Mouse (Mus musculus): ENCODE results near the gene Trappc12. TPM values are rescaled to one million over a fixed set of nuclear protein-coding genes. Genes with fewer than 3 reads are reported as not detected.

Gene Trappc12
- polyA plus RNA-seq, 1 experiment, result 31.4 TPM

GRCm38 (mm10) chr12:28699656-28700055 is 50.6 kb downstream of the Trappc12 start:
- H3K4me3 ChIP-seq, result no peak overlapping the region
- H3K27me3 ChIP-seq (ENCODE audit: control insufficient read depth, insufficient read depth, insufficient read length), result no peaks in the 10 kb centered on the region
- peaks cover 1% of the 10 kb centered on the region for H3K36me3 ChIP-seq (ENCODE audit: control insufficient read depth, insufficient read depth)
- TF ChIP-seq MAX (IDR thresholded peaks at IDR 0.05; ENCODE audit: low read depth) (no peak), SRF (IDR thresholded peaks at IDR 0.05; ENCODE audit: control insufficient read depth, insufficient read length, low read depth) (no peak)
- no peak overlapping the region for H3K4me2 ChIP-seq (ENCODE audit: low read depth)
- no peaks in the 10 kb centered on the region for H3K79me2 ChIP-seq (ENCODE audit: control insufficient read depth, insufficient read depth)
- no peak overlapping the region for H3ac ChIP-seq (ENCODE audit: control insufficient read depth, insufficient read length)

GRCm38 (mm10) chr12:28699086-28699485 is 51.2 kb downstream of the Trappc12 start:
- no peak overlapping the region for H3K4me3 ChIP-seq
- H3K27me3 ChIP-seq (ENCODE audit: control insufficient read depth, insufficient read depth, insufficient read length), result no peaks in the 10 kb centered on the region
- no peaks in the 10 kb centered on the region for H3K79me2 ChIP-seq (ENCODE audit: control insufficient read depth, insufficient read depth)
- peaks cover 5% of the 10 kb centered on the region for H3K36me3 ChIP-seq (ENCODE audit: control insufficient read depth, insufficient read depth)
- H3K4me2 ChIP-seq (ENCODE audit: low read depth), result no peak overlapping the region
- no peak overlapping the region for H3ac ChIP-seq (ENCODE audit: control insufficient read depth, insufficient read length)
- TF ChIP-seq MYOG (IDR thresholded peaks at IDR 0.05; ENCODE audit: control insufficient read depth in 1 of 3, insufficient read depth in 1 of 3, insufficient read length in 2 of 3, low read depth in 2 of 3) (no peak), MYOD1 (IDR thresholded peaks at IDR 0.05; ENCODE audit: control insufficient read depth in 1 of 3, insufficient read length in 2 of 3, low read depth in 2 of 3) (no peak), REST (IDR thresholded peaks at IDR 0.05; ENCODE audit: insufficient read depth, insufficient read length) (no peak), CEBPB (IDR thresholded peaks at IDR 0.05; ENCODE audit: insufficient read depth, poor library complexity, severe bottlenecking) (no peak), TCF3 (IDR thresholded peaks at IDR 0.05; ENCODE audit: insufficient read length, low read depth) (no peak), POLR2AphosphoS2 (IDR thresholded peaks at IDR 0.05; ENCODE audit: insufficient read length, low read depth) (no peak), POLR2A (IDR thresholded peaks at IDR 0.05; ENCODE audit: insufficient read length, low read depth) (no peak), MAX (IDR thresholded peaks at IDR 0.05; ENCODE audit: low read depth) (no peak), SRF (IDR thresholded peaks at IDR 0.05; ENCODE audit: control insufficient read depth, insufficient read length, low read depth) (no peak), E2F4 (IDR thresholded peaks at IDR 0.05; ENCODE audit: insufficient read depth) (no peak), TCF12 (IDR thresholded peaks at IDR 0.05; ENCODE audit: insufficient read depth, poor library complexity, severe bottlenecking) (no peak), USF1 (IDR thresholded peaks at IDR 0.05; ENCODE audit: low read depth) (no peak)

GRCm38 (mm10) chr12:28697821-28698595 is 52.3 kb downstream of the Trappc12 start:
- H3K27me3 ChIP-seq (ENCODE audit: control insufficient read depth, insufficient read depth, insufficient read length), result no peaks in the 10 kb centered on the region
- H3K4me2 ChIP-seq (ENCODE audit: low read depth), result no peak overlapping the region
- H3K36me3 ChIP-seq (ENCODE audit: control insufficient read depth, insufficient read depth), result peaks cover 5% of the 10 kb centered on the region
- H3K79me2 ChIP-seq (ENCODE audit: control insufficient read depth, insufficient read depth), result no peaks in the 10 kb centered on the region
- no peak overlapping the region for H3K4me3 ChIP-seq
- no peak overlapping the region for H3ac ChIP-seq (ENCODE audit: control insufficient read depth, insufficient read length)
- TF ChIP-seq POLR2A (IDR thresholded peaks at IDR 0.05; ENCODE audit: insufficient read length, low read depth) (no peak), POLR2AphosphoS2 (IDR thresholded peaks at IDR 0.05; ENCODE audit: insufficient read length, low read depth) (peak; percentile 41)

GRCm38 (mm10) chr12:28694776-28695175 is 55.5 kb downstream of the Trappc12 start:
- H3K79me2 ChIP-seq (ENCODE audit: control insufficient read depth, insufficient read depth), result no peaks in the 10 kb centered on the region
- TF ChIP-seq POLR2A (IDR thresholded peaks at IDR 0.05; ENCODE audit: insufficient read length, low read depth) (no peak), MYOG (IDR thresholded peaks at IDR 0.05; ENCODE audit: control insufficient read depth in 1 of 3, insufficient read depth in 1 of 3, insufficient read length in 2 of 3, low read depth in 2 of 3) (no peak), REST (IDR thresholded peaks at IDR 0.05; ENCODE audit: insufficient read depth, insufficient read length) (no peak), CEBPB (IDR thresholded peaks at IDR 0.05; ENCODE audit: insufficient read depth, poor library complexity, severe bottlenecking) (no peak), USF1 (IDR thresholded peaks at IDR 0.05; ENCODE audit: low read depth) (no peak), MYOD1 (IDR thresholded peaks at IDR 0.05; ENCODE audit: control insufficient read depth in 1 of 3, insufficient read length in 2 of 3, low read depth in 2 of 3) (no peak), E2F4 (IDR thresholded peaks at IDR 0.05; ENCODE audit: insufficient read depth) (no peak), POLR2AphosphoS2 (IDR thresholded peaks at IDR 0.05; ENCODE audit: insufficient read length, low read depth) (no peak)
- peaks cover 5% of the 10 kb centered on the region for H3K36me3 ChIP-seq (ENCODE audit: control insufficient read depth, insufficient read depth)
- H3K4me3 ChIP-seq, result no peak overlapping the region
- no peak overlapping the region for H3ac ChIP-seq (ENCODE audit: control insufficient read depth, insufficient read length)
- H3K27me3 ChIP-seq (ENCODE audit: control insufficient read depth, insufficient read depth, insufficient read length), result no peaks in the 10 kb centered on the region
- no peak overlapping the region for H3K4me2 ChIP-seq (ENCODE audit: low read depth)

GRCm38 (mm10) chr12:28694231-28694630 is 56.0 kb downstream of the Trappc12 start:
- H3K79me2 ChIP-seq (ENCODE audit: control insufficient read depth, insufficient read depth), result no peaks in the 10 kb centered on the region
- no peaks in the 10 kb centered on the region for H3K27me3 ChIP-seq (ENCODE audit: control insufficient read depth, insufficient read depth, insufficient read length)
- H3K4me2 ChIP-seq (ENCODE audit: low read depth), result no peak overlapping the region
- H3K36me3 ChIP-seq (ENCODE audit: control insufficient read depth, insufficient read depth), result peaks cover 5% of the 10 kb centered on the region
- no peak for TF ChIP-seq POLR2A (IDR thresholded peaks at IDR 0.05; ENCODE audit: insufficient read length, low read depth)
- no peak for TF ChIP-seq MAX (IDR thresholded peaks at IDR 0.05; ENCODE audit: low read depth)
- TF ChIP-seq POLR2AphosphoS2 (IDR thresholded peaks at IDR 0.05; ENCODE audit: insufficient read length, low read depth), result no peak
- TF ChIP-seq E2F4 (IDR thresholded peaks at IDR 0.05; ENCODE audit: insufficient read depth), result no peak
- TF ChIP-seq REST (IDR thresholded peaks at IDR 0.05; ENCODE audit: insufficient read depth, insufficient read length), result no peak
- no peak for TF ChIP-seq MYOD1 (IDR thresholded peaks at IDR 0.05; ENCODE audit: control insufficient read depth in 1 of 3, insufficient read length in 2 of 3, low read depth in 2 of 3)
- no peak for TF ChIP-seq USF1 (IDR thresholded peaks at IDR 0.05; ENCODE audit: low read depth)
- TF ChIP-seq TCF3 (IDR thresholded peaks at IDR 0.05; ENCODE audit: insufficient read length, low read depth), result no peak
- TF ChIP-seq SRF (IDR thresholded peaks at IDR 0.05; ENCODE audit: control insufficient read depth, insufficient read length, low read depth), result no peak
- TF ChIP-seq TCF12 (IDR thresholded peaks at IDR 0.05; ENCODE audit: insufficient read depth, poor library complexity, severe bottlenecking), result no peak
- no peak for TF ChIP-seq MYOG (IDR thresholded peaks at IDR 0.05; ENCODE audit: control insufficient read depth in 1 of 3, insufficient read depth in 1 of 3, insufficient read length in 2 of 3, low read depth in 2 of 3)
- TF ChIP-seq CEBPB (IDR thresholded peaks at IDR 0.05; ENCODE audit: insufficient read depth, poor library complexity, severe bottlenecking), result no peak
- no peak overlapping the region for H3ac ChIP-seq (ENCODE audit: control insufficient read depth, insufficient read length)
- H3K4me3 ChIP-seq, result no peak overlapping the region
